Mouse (Mus musculus): Measurements from ENCODE around the gene Ltv1.

The Ltv1 gene

GRCm38 (mm10) chr10:13192731-13193351, at the start of gene Ltv1:
Gene Ltv1, minus strand, starts transcription at chr10:13193168.
- peak; percentile 98 for DNase-seq (ENCODE audit: low spot score)

- no peak for DNase-seq (ENCODE audit: low spot score)
Observed at GRCm38 (mm10) chr10:13240431-13240830, 47.5 kb upstream of the Ltv1 start.

GRCm38 (mm10) chr10:13238188-13238587, 45.2 kb upstream of the Ltv1 start:
- DNase-seq (ENCODE audit: low spot score) = no peak

- no peak for DNase-seq (ENCODE audit: low spot score)
Observed at GRCm38 (mm10) chr10:13236866-13237265, 43.9 kb upstream of the Ltv1 start.

- DNase-seq (ENCODE audit: low spot score) = no peak
Observed at GRCm38 (mm10) chr10:13234503-13234902, 41.5 kb upstream of the Ltv1 start.

GRCm38 (mm10) chr10:13233941-13234340, 41.0 kb upstream of the Ltv1 start:
- DNase-seq (ENCODE audit: low spot score) = no peak

- no peak for DNase-seq (ENCODE audit: low spot score)
Observed at GRCm38 (mm10) chr10:13233143-13233622, 40.2 kb upstream of the Ltv1 start.

GRCm38 (mm10) chr10:13232443-13233142, 39.6 kb upstream of the Ltv1 start:
- no peak for DNase-seq (ENCODE audit: low spot score)

- no peak for DNase-seq (ENCODE audit: low spot score)
Observed at GRCm38 (mm10) chr10:13230716-13231115, 37.7 kb upstream of the Ltv1 start.

- DNase-seq (ENCODE audit: low spot score) = no peak
Observed at GRCm38 (mm10) chr10:13225377-13226063, 32.6 kb upstream of the Ltv1 start.

- no peak for DNase-seq (ENCODE audit: low spot score)
Observed at GRCm38 (mm10) chr10:13222135-13222534, 29.2 kb upstream of the Ltv1 start.

GRCm38 (mm10) chr10:13220061-13220460, 27.1 kb upstream of the Ltv1 start:
- no peak for DNase-seq (ENCODE audit: low spot score)

- no peak for DNase-seq (ENCODE audit: low spot score)
Observed at GRCm38 (mm10) chr10:13213956-13214355, 21.0 kb upstream of the Ltv1 start.

- DNase-seq (ENCODE audit: low spot score) = no peak
Observed at GRCm38 (mm10) chr10:13212829-13213228, 19.9 kb upstream of the Ltv1 start.

- no peak for DNase-seq (ENCODE audit: low spot score)
Observed at GRCm38 (mm10) chr10:13212326-13212725, 19.4 kb upstream of the Ltv1 start.

- no peak for DNase-seq (ENCODE audit: low spot score)
Observed at GRCm38 (mm10) chr10:13209930-13210637, 17.1 kb upstream of the Ltv1 start.

- DNase-seq (ENCODE audit: low spot score) = no peak
Observed at GRCm38 (mm10) chr10:13209506-13209905, 16.5 kb upstream of the Ltv1 start.

- DNase-seq (ENCODE audit: low spot score) = no peak
Observed at GRCm38 (mm10) chr10:13209061-13209460, 16.1 kb upstream of the Ltv1 start.

- DNase-seq (ENCODE audit: low spot score) = no peak
Observed at GRCm38 (mm10) chr10:13201741-13202293, 8.8 kb upstream of the Ltv1 start.

- DNase-seq (ENCODE audit: low spot score) = no peak
Observed at GRCm38 (mm10) chr10:13200862-13201261, 7.9 kb upstream of the Ltv1 start.

GRCm38 (mm10) chr10:13199234-13199633, 6.3 kb upstream of the Ltv1 start:
- no peak for DNase-seq (ENCODE audit: low spot score)

- no peak for DNase-seq (ENCODE audit: low spot score)
Observed at GRCm38 (mm10) chr10:13196872-13197507, 4.0 kb upstream of the Ltv1 start.

All from testis, postnatal 10 days (tissue).